Comparison of ENCODE assay signal across 8 mouse cellular contexts in the genomic region with DNA sequence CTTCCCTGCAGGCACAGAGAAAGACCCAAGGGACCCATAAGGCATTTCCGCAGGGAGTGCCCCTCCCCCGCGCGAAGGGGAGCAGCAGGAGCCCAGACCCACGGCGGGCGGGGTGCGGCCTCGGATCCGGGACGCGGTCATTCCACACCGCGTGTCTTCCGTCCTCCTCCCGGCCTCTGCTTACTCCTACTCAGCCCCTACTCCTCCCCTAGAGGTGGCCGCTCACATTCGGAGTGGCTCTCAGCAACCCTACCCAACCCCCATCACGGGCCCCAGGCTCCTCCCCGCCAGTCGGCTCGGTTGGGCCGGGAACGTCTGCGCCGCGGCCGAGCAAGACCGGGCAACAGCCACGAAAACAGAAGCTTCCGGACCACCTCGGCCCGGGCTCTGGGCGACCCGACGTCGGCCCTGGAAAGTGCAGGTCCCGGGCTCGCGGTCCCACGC. TPM values are rescaled to one million over a fixed set of nuclear protein-coding genes. Genes with fewer than 3 reads are reported as not detected.
DNase-seq lines count a peak whose midpoint lies in the region; ATAC-seq lines count a peak whose summit lies in the region.

No protein-coding gene starts in this region.

- intact Hi-C loops in gastrocnemius, postnatal 14 days (cut with DNase I; ENCODE audit: low total_unique reads), result no loop called here

- peaks cover 41% of the 10 kb centered on the region for H3K36me3 ChIP-seq in intestine, embryonic 14.5 days (ENCODE audit: control insufficient read depth, insufficient read depth, low read length)
- H3K36me3 ChIP-seq in stomach, embryonic 14.5 days (ENCODE audit: control insufficient read depth, insufficient read depth, low read length), result peaks cover 26% of the 10 kb centered on the region

- H3K9ac ChIP-seq in intestine, embryonic 14.5 days (ENCODE audit: low read length), result peak overlapping the region; percentile 68
- H3K9ac ChIP-seq in stomach, embryonic 14.5 days (replicated peaks; ENCODE audit: low read depth, low read length), result peak overlapping the region; percentile 72

- peaks cover 23% of the 10 kb centered on the region for H3K4me1 ChIP-seq in intestine, embryonic 14.5 days (replicated peaks; ENCODE audit: control insufficient read depth, insufficient read depth, low read length)
- H3K4me1 ChIP-seq in stomach, embryonic 14.5 days (ENCODE audit: control insufficient read depth, insufficient read depth, low read length), result peaks cover 18% of the 10 kb centered on the region

- peak overlapping the region; percentile 94 for H3K27ac ChIP-seq in intestine, embryonic 14.5 days (ENCODE audit: low read depth)
- peak overlapping the region; percentile 98 for H3K27ac ChIP-seq in stomach, embryonic 14.5 days (ENCODE audit: low read length)

- WGBS in intestine, embryonic 14.5 days, result under 1% methylated on average over 41 of the region's 41 CpGs
- 1% methylated on average over 41 of the region's 41 CpGs for WGBS in stomach, embryonic 14.5 days

- peak overlapping the region; percentile 54 for H3K4me2 ChIP-seq in intestine, embryonic 14.5 days (ENCODE audit: low read length)
- H3K4me2 ChIP-seq in stomach, embryonic 14.5 days (replicated peaks; ENCODE audit: low read depth, low read length), result peak overlapping the region; percentile 52

- H3K4me3 ChIP-seq in intestine, embryonic 14.5 days (ENCODE audit: low read depth, low read length), result peak overlapping the region; percentile 92
- H3K4me3 ChIP-seq in stomach, embryonic 14.5 days (ENCODE audit: low read depth, low read length), result peak overlapping the region; percentile 80

- DNase-seq in CD4-positive, CD25-positive, alpha-beta regulatory T cell, adult 2 months (ENCODE audit: low read depth, low spot score), result peak; percentile 74
- DNase-seq in cerebellum, postnatal 10 days, result peak; percentile 74 to 77
- peak; percentile 77 for DNase-seq in gastrocnemius, postnatal 14 days
- DNase-seq in intestine, embryonic 14.5 days (ENCODE audit: low spot score), result peak; percentile 79
- DNase-seq in liver, result peak; percentile 85

- no peaks in the 10 kb centered on the region for H3K9me3 ChIP-seq in intestine, embryonic 14.5 days (ENCODE audit: control insufficient read depth, low read length)
- no peaks in the 10 kb centered on the region for H3K9me3 ChIP-seq in stomach, embryonic 14.5 days (ENCODE audit: control insufficient read depth, low read depth, low read length)

- no peaks in the 10 kb centered on the region for H3K27me3 ChIP-seq in intestine, embryonic 14.5 days (replicated peaks; ENCODE audit: control insufficient read depth, insufficient read depth, low read length)
- H3K27me3 ChIP-seq in stomach, embryonic 14.5 days (ENCODE audit: control insufficient read depth, insufficient read depth, low read length), result no peaks in the 10 kb centered on the region

- ATAC-seq in CD4-positive, CD25-positive, alpha-beta regulatory T cell, adult 4 months, result no peak
- ATAC-seq in intestine, embryonic 14.5 days (replicated peaks; ENCODE audit: low FRiP score, low TSS enrichment, low read depth), result peak; percentile 29
- peak; percentile 10; the same call in 1 of the 2 replicates for ATAC-seq in monocyte, adult 5-6 weeks (replicated peaks; ENCODE audit: insufficient number of reproducible peaks, low FRiP score, low TSS enrichment, poor library complexity, severe bottlenecking)
- peak; percentile 59; the same call in 1 of the 2 replicates for ATAC-seq in stomach, embryonic 14.5 days (ENCODE audit: insufficient number of reproducible peaks, insufficient read depth, low FRiP score, low read depth)

RNA-seq across cellular contexts. Expression of a gene that starts 0.7 kb away (rescaled TPM):
- 10 to 100 TPM; 16.3 to 22.9 TPM for polyA plus RNA-seq in CD4-positive, CD25-positive, alpha-beta regulatory T cell, adult 4 months (2017; shearing (Covaris generic))
- 10 to 100 TPM; 21.3 to 23.9 TPM for total RNA-seq in gastrocnemius, postnatal 14 days (2021)
- 83.8 and 85.2 TPM in 2 replicates for polyA plus RNA-seq in intestine, embryonic 14.5 days (2014; fragmentation: Nextera tagmentation; extraction: Ambion mirVana)
- 83.0 to 107 TPM (median 86.5 TPM) in 3 replicates for total RNA-seq in monocyte, adult 5-6 weeks (2017)
- 78.6 and 80.8 TPM in 2 replicates for polyA plus RNA-seq in stomach, embryonic 14.5 days (2014; fragmentation: Nextera tagmentation; extraction: Ambion mirVana)

RNA-seq across cellular contexts. Expression of a gene that starts 8.2 kb away (rescaled TPM):
- 10 to 100 TPM in 1 of 2 experiments, 1 to 10 TPM in 1; 9.4 to 12.5 TPM for polyA plus RNA-seq in CD4-positive, CD25-positive, alpha-beta regulatory T cell, adult 4 months (2017; shearing (Covaris generic))
- 10 to 100 TPM in 1 of 2 experiments, 1 to 10 TPM in 1; 6.7 to 11.1 TPM for total RNA-seq in gastrocnemius, postnatal 14 days (2021)
- 32.9 and 35.6 TPM in 2 replicates for polyA plus RNA-seq in intestine, embryonic 14.5 days (2014; fragmentation: Nextera tagmentation; extraction: Ambion mirVana)
- total RNA-seq in monocyte, adult 5-6 weeks (2017), result 6.4 to 12.8 TPM (median 8.0 TPM) in 3 replicates
- 25.9 and 27.1 TPM in 2 replicates for polyA plus RNA-seq in stomach, embryonic 14.5 days (2014; fragmentation: Nextera tagmentation; extraction: Ambion mirVana)

RNA-seq across cellular contexts. Expression of a gene that starts 8.7 kb away (rescaled TPM):
- 10 to 100 TPM; 54.0 to 90.6 TPM for polyA plus RNA-seq in CD4-positive, CD25-positive, alpha-beta regulatory T cell, adult 4 months (2017; shearing (Covaris generic))
- 10 to 100 TPM; 10.2 to 16.1 TPM for total RNA-seq in gastrocnemius, postnatal 14 days (2021)
- 32.5 and 32.7 TPM in 2 replicates for polyA plus RNA-seq in intestine, embryonic 14.5 days (2014; fragmentation: Nextera tagmentation; extraction: Ambion mirVana)
- total RNA-seq in monocyte, adult 5-6 weeks (2017), result 37.3 to 83.5 TPM (median 42.5 TPM) in 3 replicates
- 28.2 and 28.4 TPM in 2 replicates for polyA plus RNA-seq in stomach, embryonic 14.5 days (2014; fragmentation: Nextera tagmentation; extraction: Ambion mirVana)

RNA-seq across cellular contexts. Expression of a gene that starts 28.7 kb away (rescaled TPM):
- under 1 TPM in 1 of 2 experiments, not detected in 1; 0.58 TPM for polyA plus RNA-seq in CD4-positive, CD25-positive, alpha-beta regulatory T cell, adult 4 months (2017; shearing (Covaris generic))
- total RNA-seq in gastrocnemius, postnatal 14 days (2021), result not detected
- polyA plus RNA-seq in intestine, embryonic 14.5 days (2014; fragmentation: Nextera tagmentation; extraction: Ambion mirVana), result 0.38 and 0.75 TPM in 2 replicates
- not detected in 3 replicates for total RNA-seq in monocyte, adult 5-6 weeks (2017)
- 0.67 and 0.77 TPM in 2 replicates for polyA plus RNA-seq in stomach, embryonic 14.5 days (2014; fragmentation: Nextera tagmentation; extraction: Ambion mirVana)

RNA-seq across cellular contexts. Expression of a gene that starts 44.9 kb away (rescaled TPM):
- 10 to 100 TPM; 64.5 to 84.5 TPM for polyA plus RNA-seq in CD4-positive, CD25-positive, alpha-beta regulatory T cell, adult 4 months (2017; shearing (Covaris generic))
- total RNA-seq in gastrocnemius, postnatal 14 days (2021), result 1 to 10 TPM; 7.5 to 8.2 TPM
- polyA plus RNA-seq in intestine, embryonic 14.5 days (2014; fragmentation: Nextera tagmentation; extraction: Ambion mirVana), result 71.1 and 74.8 TPM in 2 replicates
- total RNA-seq in monocyte, adult 5-6 weeks (2017), result 17.5 to 24.6 TPM (median 19.5 TPM) in 3 replicates
- 71.3 and 75.7 TPM in 2 replicates for polyA plus RNA-seq in stomach, embryonic 14.5 days (2014; fragmentation: Nextera tagmentation; extraction: Ambion mirVana)
